Mouse (Mus musculus) testis, adult 2 months (tissue): ENCODE results near the gene Olfr465-ps1. TPM values are rescaled to one million over a fixed set of nuclear protein-coding genes. Genes with fewer than 3 reads are reported as not detected.

Experiments used
- H3K27ac ChIP-seq: fragments of 200-500 bp; 2 replicates; pipeline ENCODE4 v1.5.1; 2012; ENCODE audit warnings: low read depth, low read length; ENCODE audit not compliant: control insufficient read depth, insufficient read depth
- H3K27me3 ChIP-seq: fragments of 200-500 bp; 2 replicates; pipeline ENCODE4 v1.6.1; 2012; ENCODE audit warnings: mild to moderate bottlenecking, low read length, moderate library complexity; ENCODE audit not compliant: control insufficient read depth, insufficient read depth
- H3K36me3 ChIP-seq: fragments of 200-500 bp; 2 replicates; pipeline ENCODE4 v1.6.1; 2012; ENCODE audit warnings: mild to moderate bottlenecking, low read length; ENCODE audit not compliant: control insufficient read depth, insufficient read depth
- H3K4me1 ChIP-seq: fragments of 200-500 bp; 2 replicates; pipeline ENCODE4 v1.6.1; 2012; ENCODE audit warnings: low read length; ENCODE audit not compliant: control insufficient read depth, insufficient read depth
- H3K4me3 ChIP-seq: fragments of 200-500 bp; 2 replicates; pipeline ENCODE4 v1.5.1; 2012; ENCODE audit warnings: low read depth, mild to moderate bottlenecking, low read length, moderate library complexity, mixed read lengths; ENCODE audit not compliant: control insufficient read depth
- CTCF ChIP-seq: fragments of 200-500 bp; IDR thresholded peaks from 2 replicates; pipeline ENCODE4 v1.5.1; 2012; ENCODE audit warnings: low read depth, mild to moderate bottlenecking, inconsistent platforms, low read length, moderate library complexity; ENCODE audit not compliant: control insufficient read depth, insufficient read depth, insufficient replicate concordance
- POLR2A ChIP-seq: fragments of 200-500 bp; IDR thresholded peaks from 2 replicates; pipeline ENCODE4 v1.6.1; 2012; ENCODE audit warnings: low read depth, mild to moderate bottlenecking, inconsistent platforms, low read length, moderate library complexity; ENCODE audit not compliant: control insufficient read depth
- polyA plus RNA-seq: library from polyadenylated mRNA; depleted of rRNA; stranded (reverse); fragments of >200 nt; gene quantifications from 2 replicates; pipeline ENCODE4 v1.2.3, GENCODE M21; 2012; rRNA removed

Olfr465-ps1 gene
- not detected in 2 replicates for polyA plus RNA-seq

DNA sequence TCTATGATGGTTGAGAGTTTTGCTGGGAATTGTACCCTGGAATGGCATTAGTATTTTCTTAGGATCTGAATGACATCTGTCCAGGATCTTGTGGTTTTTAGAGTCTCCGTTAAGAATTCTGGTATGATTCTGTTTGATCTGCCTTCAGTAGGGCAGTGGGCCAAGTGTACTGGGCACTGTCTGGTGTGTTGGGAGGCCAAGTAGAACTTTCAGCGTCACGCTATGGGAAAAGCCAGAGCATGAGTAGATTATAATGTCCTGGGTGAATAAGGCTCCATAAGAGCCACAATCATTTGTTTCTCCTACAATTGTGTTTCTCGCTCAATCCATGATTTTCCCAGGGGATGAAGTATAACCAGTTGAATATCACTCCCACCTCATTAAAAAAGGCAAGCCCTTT is at the start of gene Olfr465-ps1:
Gene Olfr465-ps1, plus strand, starts transcription at position 301 of the 400 bp plus-strand sequence.
- Histone ChIP-seq H3K4me3 (no peak within 1 kb of the TSS), H3K27ac (no peak within 1 kb of the TSS), H3K4me1 (no peaks in the 10 kb centered on the region), H3K36me3 (no peaks in the 10 kb centered on the region), H3K27me3 (no peaks in the 10 kb centered on the region)
- TF ChIP-seq POLR2A (no peak), CTCF (no peak)

DNA sequence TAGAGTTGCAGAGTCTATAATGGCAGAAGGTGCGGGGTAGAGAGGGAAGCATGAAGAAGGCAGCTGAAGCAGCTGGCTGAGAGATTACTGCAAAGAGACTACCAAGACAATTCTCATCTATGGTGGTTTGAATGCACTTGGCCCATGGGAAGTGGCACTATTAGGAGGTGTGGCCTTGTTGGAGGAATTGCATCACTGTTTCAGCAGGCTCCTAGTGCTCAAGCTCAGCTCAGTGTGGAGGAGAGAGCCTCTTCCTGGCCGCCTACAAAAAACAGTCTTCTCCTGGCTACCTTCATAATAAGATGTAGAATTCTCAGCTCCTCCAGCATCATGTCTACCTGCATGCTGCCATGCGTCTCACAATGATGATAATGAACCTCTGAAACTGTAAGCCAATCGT is 42.0 kb upstream of the Olfr465-ps1 start:
- H3K36me3 ChIP-seq, result no peaks in the 10 kb centered on the region
- H3K4me3 ChIP-seq, result no peak overlapping the region

DNA sequence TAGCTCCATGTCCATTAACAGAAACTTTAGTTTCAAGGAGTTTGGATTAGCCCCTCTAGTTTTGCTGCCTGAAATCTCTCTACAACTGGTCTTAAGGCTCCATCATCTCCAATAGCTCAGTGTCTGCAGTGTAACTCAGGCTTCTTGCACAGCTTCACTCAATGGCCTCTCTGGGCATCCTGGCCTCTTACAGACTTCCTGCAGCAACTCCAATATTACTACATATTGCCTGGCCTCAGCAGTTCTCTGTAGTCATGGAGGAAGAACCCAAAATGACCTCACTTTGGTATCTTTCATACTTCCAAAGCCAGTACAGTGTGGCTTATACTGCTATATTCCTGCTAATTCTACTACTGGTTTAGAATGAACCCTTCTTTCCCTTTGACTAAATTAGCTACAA is 40.9 kb upstream of the Olfr465-ps1 start:
- Histone ChIP-seq H3K4me3 (no peak overlapping the region), H3K27me3 (no peaks in the 10 kb centered on the region), H3K36me3 (no peaks in the 10 kb centered on the region), H3K27ac (no peak overlapping the region), H3K4me1 (no peaks in the 10 kb centered on the region)
- TF ChIP-seq POLR2A, result no peak
- no peak for TF ChIP-seq CTCF

More for the DNA sequence above, 42.0 kb upstream of the Olfr465-ps1 start:
- Histone ChIP-seq H3K27ac (no peak overlapping the region), H3K27me3 (no peaks in the 10 kb centered on the region), H3K4me1 (no peaks in the 10 kb centered on the region)
- no peak for TF ChIP-seq CTCF
- no peak for TF ChIP-seq POLR2A

DNA sequence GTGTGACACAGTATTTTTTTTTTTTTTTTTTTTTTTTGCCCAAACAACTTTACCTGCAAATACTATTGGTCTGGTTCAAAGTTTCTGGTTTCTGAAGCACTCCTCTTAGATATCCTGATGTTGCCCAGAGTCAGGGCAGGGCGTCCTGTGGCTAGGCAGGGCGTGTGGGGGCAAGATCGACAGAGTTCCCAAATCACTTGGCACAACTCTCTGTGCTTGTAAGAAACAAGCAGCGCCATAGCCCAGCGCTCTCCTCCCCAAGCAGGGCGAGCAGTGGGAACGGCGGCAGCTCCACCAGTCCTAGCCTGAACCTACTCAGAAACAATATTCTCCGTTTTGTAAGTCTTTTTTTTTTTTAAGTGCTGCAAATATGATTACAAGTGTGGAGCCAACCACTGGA is 37.2 kb upstream of the Olfr465-ps1 start:
- Histone ChIP-seq H3K27ac (no peak overlapping the region), H3K36me3 (no peaks in the 10 kb centered on the region), H3K4me1 (no peaks in the 10 kb centered on the region), H3K4me3 (no peak overlapping the region), H3K27me3 (no peaks in the 10 kb centered on the region)
- TF ChIP-seq POLR2A (no peak), CTCF (no peak)

DNA sequence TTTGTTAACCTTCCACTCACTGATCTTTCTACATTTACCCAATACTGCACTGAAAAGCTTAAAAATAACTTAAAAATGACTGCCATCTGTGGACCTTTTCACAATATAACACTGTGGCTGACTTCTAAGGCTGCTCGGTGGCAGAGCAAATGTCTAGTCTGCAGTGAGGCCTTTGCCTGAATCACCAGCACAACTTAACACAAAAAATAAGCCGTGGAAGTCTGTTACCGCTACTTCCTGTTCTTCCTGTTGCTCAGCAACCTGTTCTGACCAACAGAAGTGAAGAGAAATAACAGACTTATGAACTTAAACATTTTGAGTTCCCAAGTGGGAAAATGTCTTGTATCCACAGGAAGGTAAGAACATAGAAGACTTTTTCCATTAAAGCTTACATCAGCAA is 36.7 kb upstream of the Olfr465-ps1 start:
- no peak overlapping the region for H3K27ac ChIP-seq
- TF ChIP-seq CTCF (no peak), POLR2A (no peak)
- H3K27me3 ChIP-seq, result no peaks in the 10 kb centered on the region
- H3K4me1 ChIP-seq, result no peaks in the 10 kb centered on the region
- H3K36me3 ChIP-seq, result no peaks in the 10 kb centered on the region
- H3K4me3 ChIP-seq, result no peak overlapping the region

DNA sequence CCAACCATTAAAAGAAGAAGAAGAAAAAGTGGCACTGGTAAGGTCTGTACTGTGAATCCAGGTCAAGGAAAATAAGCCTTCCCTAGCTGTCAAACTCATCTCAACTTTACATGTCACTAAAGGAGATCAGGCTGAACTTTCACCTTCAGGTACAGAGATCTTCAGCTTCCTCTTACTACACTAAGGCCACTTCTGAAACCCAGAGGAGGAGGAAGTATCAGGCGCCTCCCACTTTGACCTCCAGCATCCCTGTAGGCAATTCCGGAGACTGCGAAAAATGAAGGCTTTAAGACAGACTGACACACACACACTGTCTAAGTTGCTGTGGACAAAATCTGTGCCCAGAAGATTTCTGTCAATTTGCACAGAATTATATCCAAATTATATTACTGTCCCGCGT is 25.9 kb upstream of the Olfr465-ps1 start:
- no peaks in the 10 kb centered on the region for H3K27me3 ChIP-seq
- no peak for TF ChIP-seq CTCF
- no peak for TF ChIP-seq POLR2A
- H3K27ac ChIP-seq, result peak overlapping the region; percentile 70; the same call in 1 of the 2 replicates
- H3K36me3 ChIP-seq, result no peaks in the 10 kb centered on the region
- H3K4me3 ChIP-seq, result peak overlapping the region; percentile 93
- H3K4me1 ChIP-seq, result peaks cover 2% of the 10 kb centered on the region; the same call in 1 of the 2 replicates

DNA sequence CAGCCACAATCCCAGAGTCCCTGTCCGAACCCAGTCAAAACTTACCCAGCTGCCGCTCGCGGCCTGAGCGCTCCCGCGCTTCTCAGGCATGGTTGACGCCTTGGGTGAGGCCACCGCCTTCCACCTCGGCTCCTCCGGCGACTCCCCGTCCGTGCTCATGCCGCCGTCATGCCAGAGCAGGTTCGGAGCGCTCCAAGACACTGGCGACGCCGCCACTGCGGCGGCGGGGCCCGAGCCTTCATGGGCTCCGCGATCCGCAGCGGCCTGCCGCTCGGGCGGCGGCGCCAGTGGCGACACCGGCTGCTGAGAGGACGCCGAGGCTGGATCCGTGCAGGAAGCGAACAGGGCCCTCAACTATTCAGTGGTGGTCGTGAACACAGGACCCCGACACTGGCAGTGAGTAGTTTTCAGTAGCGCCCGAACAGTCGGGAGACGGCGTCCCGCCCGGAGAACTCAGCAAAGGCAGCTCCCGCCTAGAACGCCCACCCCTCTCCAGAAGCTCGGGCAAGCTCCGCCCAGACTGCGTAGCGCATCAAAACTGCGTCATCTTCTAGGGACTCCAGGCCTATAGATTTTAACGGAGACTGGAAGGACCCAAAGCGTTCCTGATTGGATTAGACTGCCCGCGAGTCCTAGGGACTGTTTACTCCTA is 25.3 kb upstream of the Olfr465-ps1 start, which contains the start of gene Mfsd14b:
Gene Mfsd14b, minus strand, starts transcription at position 517 of the 652 bp plus-strand sequence.
- H3K4me1 ChIP-seq, result peaks cover 2% of the 10 kb centered on the region; the same call in 1 of the 2 replicates
- H3K4me3 ChIP-seq, result peak within 1 kb of the TSS; percentile 93
- H3K27ac ChIP-seq, result peak within 1 kb of the TSS; percentile 75
- H3K36me3 ChIP-seq, result no peaks in the 10 kb centered on the region
- no peak for TF ChIP-seq CTCF
- peak; percentile 78 for TF ChIP-seq POLR2A
- no peaks in the 10 kb centered on the region for H3K27me3 ChIP-seq
